In the genomic region with DNA sequence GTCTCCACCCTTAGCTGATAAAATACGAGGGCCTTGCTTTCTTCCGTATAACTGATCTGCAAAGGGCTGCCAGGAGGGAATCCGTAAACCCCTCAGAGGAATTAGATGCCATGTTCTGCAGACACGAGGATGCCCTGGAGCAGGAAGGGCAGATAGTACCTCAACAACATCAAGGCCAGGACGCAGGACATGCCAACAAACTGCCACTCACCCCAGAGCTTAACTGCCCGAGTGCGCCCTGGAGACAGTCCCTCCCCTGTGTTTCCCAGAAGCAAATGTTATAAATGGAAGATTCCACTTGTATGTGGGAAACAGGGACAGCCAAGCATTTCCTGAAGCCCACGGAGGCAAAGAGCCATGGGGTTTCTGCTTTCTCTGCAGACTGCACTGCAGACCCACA, we compare ENCODE assay signal across 22 mouse cellular contexts.
A peak's percentile ranks its signal among the peaks of the same experiment; 100 is the strongest.
DNase-seq lines count a peak whose midpoint lies in the region.
"Had no signal": no experiment of that assay in that cellular context is flagged by ENCODE, and none has a peak within 500 bp of the region (broad histone marks: within the 10 kb centered on the region; RNA-seq: fewer than 3 reads in every experiment).

No protein-coding gene starts in this region.

- DNase-seq in adrenal gland, adult (ENCODE audit: inconsistent age in 2 of 2, low spot score in 1 of 2), result peak; percentile 29 to 72
- no peak for DNase-seq in adrenal gland, adult 18-20 months (ENCODE audit: low spot score in 2 of 2)
- DNase-seq in adrenal gland, postnatal 10 days, result peak; percentile 25
- peak; percentile 32 to 38 for DNase-seq in adrenal gland, postnatal 36 days
- no peak for DNase-seq in right cerebral cortex, postnatal 25 days
- no peak for DNase-seq in heart, embryonic 10.5 days (ENCODE audit: low spot score)
- DNase-seq: cerebellum, adult 18-20 months; cerebellum, adult 9-10 months; cerebellum, postnatal 14 days; gastrocnemius, postnatal 10 days; gastrocnemius, postnatal 36 days; heart, postnatal 10 days; heart, postnatal 36 days; kidney, adult 11 months had no signal

- no peaks in the 10 kb centered on the region; the same call in 1 of the 2 replicates for H3K4me1 ChIP-seq in heart, embryonic 10.5 days
- H3K4me1 ChIP-seq: forebrain, embryonic 13.5 days; heart, embryonic 12.5 days; heart, embryonic 15.5 days; intestine, embryonic 15.5 days had no signal

- H3K27ac ChIP-seq in heart, embryonic 10.5 days, result no peak overlapping the region
- H3K27ac ChIP-seq: forebrain, embryonic 10.5 days; forebrain, embryonic 13.5 days; heart, embryonic 15.5 days; hindbrain, embryonic 10.5 days; hindbrain, embryonic 13.5 days; intestine, embryonic 15.5 days had no signal

- H3K9me3 ChIP-seq in heart, embryonic 10.5 days, result no peaks in the 10 kb centered on the region
- H3K9me3 ChIP-seq: forebrain, embryonic 10.5 days; forebrain, embryonic 13.5 days; G1E; heart, embryonic 12.5 days; heart, embryonic 15.5 days; hindbrain, embryonic 10.5 days; hindbrain, embryonic 13.5 days; intestine, embryonic 15.5 days had no signal

- H3K36me3 ChIP-seq in heart, embryonic 10.5 days, result no peaks in the 10 kb centered on the region
- H3K36me3 ChIP-seq: forebrain, embryonic 10.5 days; G1E; heart, embryonic 12.5 days; heart, embryonic 15.5 days; hindbrain, embryonic 13.5 days; intestine, embryonic 15.5 days had no signal

- WGBS in heart, embryonic 10.5 days, result 69% methylated on average over 8 of the region's 8 CpGs

- H3K27me3 ChIP-seq in heart, embryonic 10.5 days (ENCODE audit: insufficient read depth, poor library complexity, severe bottlenecking), result peaks cover 64% of the 10 kb centered on the region
- H3K27me3 ChIP-seq: intestine, embryonic 15.5 days had no signal

- no peak overlapping the region for H3K4me3 ChIP-seq in heart, embryonic 10.5 days
- H3K4me3 ChIP-seq: forebrain, embryonic 10.5 days; forebrain, embryonic 13.5 days; heart, embryonic 12.5 days; heart, embryonic 15.5 days; hindbrain, embryonic 10.5 days; hindbrain, embryonic 13.5 days; intestine, embryonic 15.5 days had no signal

Comparison
In these comparisons a context has a peak if more than half of its experiments do, and no peak if none do; other contexts are left out.
1. DNase-seq: peak in adrenal gland, adult (2 of 2), adrenal gland, postnatal 10 days (single experiment) and adrenal gland, postnatal 36 days (2 of 2); none in adrenal gland, adult 18-20 months (0 of 2), right cerebral cortex, postnatal 25 days (single experiment) and heart, embryonic 10.5 days (single experiment).